Mouse (Mus musculus): Measurements from ENCODE around the gene Dalrd3. TPM values are rescaled to one million over a fixed set of nuclear protein-coding genes. Genes with fewer than 3 reads are reported as not detected.

The Dalrd3 gene
- polyA plus RNA-seq, 1 experiment: 504 TPM

GRCm38 (mm10) chr9:108577934-108578544 is 8.4 kb downstream of the Dalrd3 start:
- Histone ChIP-seq H3K36me3 (ENCODE audit: control insufficient read depth, insufficient read depth, low read length) (peaks cover 5% of the 10 kb centered on the region; the same call in 1 of the 2 replicates), H3K4me3 (ENCODE audit: control insufficient read depth, insufficient read depth, low read length) (peak overlapping the region; percentile 63), H3K27ac (ENCODE audit: control insufficient read depth, insufficient read depth, low read length) (peak overlapping the region; percentile 17; the same call in 1 of the 2 replicates), H3K4me1 (replicated peaks; ENCODE audit: control insufficient read depth, insufficient read depth, low read length) (peaks cover 19% of the 10 kb centered on the region), H3K27me3 (ENCODE audit: control insufficient read depth, insufficient read depth, low read length) (no peaks in the 10 kb centered on the region)
- WGBS: 2% methylated on average over 24 of the region's 24 CpGs
- DNase-seq: peak; percentile 45
- no peak for TF ChIP-seq CTCF (IDR thresholded peaks at IDR 0.05; ENCODE audit: borderline replicate concordance, control insufficient read depth, extremely low read depth, insufficient read depth, low read length, poor library complexity)

- DNase-seq: peak; percentile 91
These were observed 9.1 kb downstream of the Dalrd3 start, which contains the start of gene Wdr6 for GRCm38 (mm10) chr9:108578545-108579343. TSS of gene Wdr6 (minus strand) at chr9:108578739.

GRCm38 (mm10) chr9:108579344-108579690 is 9.6 kb downstream of the Dalrd3 start:
- 95% methylated on average over 5 of the region's 5 CpGs for WGBS
- H3K27me3 ChIP-seq (ENCODE audit: control insufficient read depth, insufficient read depth, low read length): no peaks in the 10 kb centered on the region
- no peak for DNase-seq
- H3K27ac ChIP-seq (ENCODE audit: control insufficient read depth, insufficient read depth, low read length): no peak overlapping the region
- peak overlapping the region; percentile 63; the same call in 1 of the 2 replicates for H3K4me3 ChIP-seq (ENCODE audit: control insufficient read depth, insufficient read depth, low read length)
- TF ChIP-seq POLR2A (IDR thresholded peaks at IDR 0.05; ENCODE audit: control insufficient read depth, extremely low read depth, insufficient read depth, low read length, poor library complexity) (no peak), CTCF (IDR thresholded peaks at IDR 0.05; ENCODE audit: borderline replicate concordance, control insufficient read depth, extremely low read depth, insufficient read depth, low read length, poor library complexity) (no peak)
- H3K36me3 ChIP-seq (ENCODE audit: control insufficient read depth, insufficient read depth, low read length): no peaks in the 10 kb centered on the region
- H3K4me1 ChIP-seq (replicated peaks; ENCODE audit: control insufficient read depth, insufficient read depth, low read length): peaks cover 19% of the 10 kb centered on the region

More at GRCm38 (mm10) chr9:108578545-108579343, 9.1 kb downstream of the Dalrd3 start, which contains the start of gene Wdr6:
- WGBS: 12% methylated on average over 51 of the region's 51 CpGs
- H3K4me3 ChIP-seq (ENCODE audit: control insufficient read depth, insufficient read depth, low read length): peak within 1 kb of the TSS; percentile 63
- peak within 1 kb of the TSS; percentile 27 for H3K27ac ChIP-seq (ENCODE audit: control insufficient read depth, insufficient read depth, low read length)
- peaks cover 19% of the 10 kb centered on the region for H3K4me1 ChIP-seq (replicated peaks; ENCODE audit: control insufficient read depth, insufficient read depth, low read length)
- TF ChIP-seq POLR2A (IDR thresholded peaks at IDR 0.05; ENCODE audit: control insufficient read depth, extremely low read depth, insufficient read depth, low read length, poor library complexity) (peak; percentile 75), CTCF (IDR thresholded peaks at IDR 0.05; ENCODE audit: borderline replicate concordance, control insufficient read depth, extremely low read depth, insufficient read depth, low read length, poor library complexity) (peak; percentile 61; the same call in 1 of the 2 replicates)
- H3K27me3 ChIP-seq (ENCODE audit: control insufficient read depth, insufficient read depth, low read length): no peaks in the 10 kb centered on the region
- no peaks in the 10 kb centered on the region for H3K36me3 ChIP-seq (ENCODE audit: control insufficient read depth, insufficient read depth, low read length)

GRCm38 (mm10) chr9:108587571-108588180 is 18.0 kb downstream of the Dalrd3 start:
- Histone ChIP-seq H3K4me3 (ENCODE audit: control insufficient read depth, insufficient read depth, low read length) (no peak overlapping the region), H3K36me3 (ENCODE audit: control insufficient read depth, insufficient read depth, low read length) (no peaks in the 10 kb centered on the region), H3K4me1 (replicated peaks; ENCODE audit: control insufficient read depth, insufficient read depth, low read length) (peaks cover 2% of the 10 kb centered on the region; the same call in 1 of the 2 replicates), H3K27ac (ENCODE audit: control insufficient read depth, insufficient read depth, low read length) (no peak overlapping the region), H3K27me3 (ENCODE audit: control insufficient read depth, insufficient read depth, low read length) (no peaks in the 10 kb centered on the region)
- WGBS: 87% methylated on average over 14 of the region's 14 CpGs
- TF ChIP-seq POLR2A (IDR thresholded peaks at IDR 0.05; ENCODE audit: control insufficient read depth, extremely low read depth, insufficient read depth, low read length, poor library complexity) (no peak), CTCF (IDR thresholded peaks at IDR 0.05; ENCODE audit: borderline replicate concordance, control insufficient read depth, extremely low read depth, insufficient read depth, low read length, poor library complexity) (no peak)
- DNase-seq: no peak

- WGBS: 69% methylated on average over 5 of the region's 5 CpGs
These were observed 19.5 kb downstream of the Dalrd3 start for GRCm38 (mm10) chr9:108589229-108589628.

GRCm38 (mm10) chr9:108591462-108591861 is 21.8 kb downstream of the Dalrd3 start:
- 96% methylated on average over 4 of the region's 4 CpGs for WGBS
- no peak for DNase-seq
- no peaks in the 10 kb centered on the region for H3K27me3 ChIP-seq (ENCODE audit: control insufficient read depth, insufficient read depth, low read length)
- H3K4me3 ChIP-seq (ENCODE audit: control insufficient read depth, insufficient read depth, low read length): no peak overlapping the region
- no peak for TF ChIP-seq POLR2A (IDR thresholded peaks at IDR 0.05; ENCODE audit: control insufficient read depth, extremely low read depth, insufficient read depth, low read length, poor library complexity)
- no peaks in the 10 kb centered on the region for H3K36me3 ChIP-seq (ENCODE audit: control insufficient read depth, insufficient read depth, low read length)
- H3K27ac ChIP-seq (ENCODE audit: control insufficient read depth, insufficient read depth, low read length): no peak overlapping the region
- H3K4me1 ChIP-seq (replicated peaks; ENCODE audit: control insufficient read depth, insufficient read depth, low read length): peaks cover 2% of the 10 kb centered on the region; the same call in 1 of the 2 replicates

More at GRCm38 (mm10) chr9:108589229-108589628, 19.5 kb downstream of the Dalrd3 start:
- peak; percentile 39 for DNase-seq
- Histone ChIP-seq H3K4me1 (replicated peaks; ENCODE audit: control insufficient read depth, insufficient read depth, low read length) (peaks cover 2% of the 10 kb centered on the region; the same call in 1 of the 2 replicates), H3K27me3 (ENCODE audit: control insufficient read depth, insufficient read depth, low read length) (no peaks in the 10 kb centered on the region), H3K27ac (ENCODE audit: control insufficient read depth, insufficient read depth, low read length) (no peak overlapping the region), H3K4me3 (ENCODE audit: control insufficient read depth, insufficient read depth, low read length) (no peak overlapping the region), H3K36me3 (ENCODE audit: control insufficient read depth, insufficient read depth, low read length) (no peaks in the 10 kb centered on the region)
- TF ChIP-seq CTCF (IDR thresholded peaks at IDR 0.05; ENCODE audit: borderline replicate concordance, control insufficient read depth, extremely low read depth, insufficient read depth, low read length, poor library complexity) (no peak), POLR2A (IDR thresholded peaks at IDR 0.05; ENCODE audit: control insufficient read depth, extremely low read depth, insufficient read depth, low read length, poor library complexity) (no peak)
